Mouse (Mus musculus) embryonic facial prominence, embryonic 12.5 days (tissue): ENCODE measurements at regions not wholly inside any gene's neighbourhood (a gene's known extent, or its start where the extent isn't known, plus 50 kb on each side); places are given as distances from the start of the nearest gene placed in this dataset.
"Not testable (repeated sequence)": the region's sequence is repeated elsewhere in the genome, so short reads cannot be mapped to it uniquely, and the experiment has no call there.

Experiments
- ATAC-seq: fragments of 200-750 bp; cut with Nextera tagmentation; 2 replicates; pipeline ENCODE4 v1.8.0; 2017; ENCODE audit not compliant: insufficient number of reproducible peaks, insufficient read depth, low FRiP score, low TSS enrichment
- H3K27ac ChIP-seq: fragments of 300-500 bp; sonication (generic); 2 replicates; pipeline ENCODE4 v1.5.1; 2016; ENCODE audit warnings: mild to moderate bottlenecking
- H3K27me3 ChIP-seq: fragments of 300-500 bp; sonication (generic); 2 replicates; pipeline ENCODE4 v1.6.1; 2016; ENCODE audit warnings: mild to moderate bottlenecking, moderate library complexity
- H3K36me3 ChIP-seq: fragments of 300-500 bp; sonication (generic); 2 replicates; pipeline ENCODE4 v1.6.1; 2016; ENCODE audit warnings: mild to moderate bottlenecking
- H3K4me1 ChIP-seq: fragments of 300-500 bp; sonication (generic); 2 replicates; pipeline ENCODE4 v1.6.1; 2016
- H3K4me2 ChIP-seq: fragments of 300-500 bp; sonication (generic); replicated peaks from 2 replicates; pipeline ENCODE4 v1.6.1; 2016; ENCODE audit warnings: mild to moderate bottlenecking, moderate library complexity
- H3K4me3 ChIP-seq: fragments of 300-500 bp; sonication (generic); 2 replicates; pipeline ENCODE4 v1.5.1; 2016; ENCODE audit warnings: mild to moderate bottlenecking
- H3K9ac ChIP-seq: fragments of 300-500 bp; sonication (generic); 2 replicates; pipeline ENCODE4 v1.6.1; 2016; ENCODE audit warnings: mild to moderate bottlenecking, moderate library complexity
- H3K9me3 ChIP-seq: fragments of 300-500 bp; sonication (generic); 2 replicates; pipeline ENCODE4 v1.6.1; 2016; ENCODE audit warnings: mild to moderate bottlenecking, moderate library complexity
- WGBS: fragments of 180-500 bp; shearing (Covaris S2); methylation state at CpG from one replicate; pipeline ENCODE4 v1.1.7; 2016; 5-methylcytosine and 5-hydroxymethylcytosine counted together

GRCm38 (mm10) chr4:23954140-23954539 is 542.1 kb upstream of the Mms22l start:
- no peaks in the 10 kb centered on the region for H3K36me3 ChIP-seq
- WGBS = 94% methylated on average over 2 of the region's 2 CpGs
- no peak for ATAC-seq

DNA sequence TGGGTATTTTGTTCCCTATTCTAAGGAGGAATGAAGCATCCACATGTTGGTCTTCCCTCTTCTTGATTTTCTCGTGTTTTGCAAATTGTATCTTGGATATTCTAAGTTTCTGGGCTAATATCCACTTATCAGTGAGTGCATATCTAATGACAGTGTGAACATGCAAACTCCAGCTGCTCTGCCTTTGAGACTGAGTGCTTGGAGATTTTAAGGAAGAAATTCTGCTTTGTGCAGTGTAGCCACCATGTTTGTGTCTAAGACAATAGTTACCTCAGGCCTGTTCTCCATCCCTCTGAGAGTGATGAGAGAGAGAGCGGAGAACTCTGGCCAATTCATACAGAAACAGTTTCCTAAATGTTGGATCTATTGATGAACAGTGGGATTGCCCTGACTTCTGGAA is 514.1 kb upstream of the Mms22l start:
- ATAC-seq, H3K4me1 ChIP-seq, H3K4me3 ChIP-seq, H3K27me3 ChIP-seq, H3K36me3 ChIP-seq, H3K9me3 ChIP-seq, H3K27ac ChIP-seq, H3K4me2 ChIP-seq, H3K9ac ChIP-seq: not testable (repeated sequence)
- WGBS = 87% methylated on average over 2 of the region's 2 CpGs

More at GRCm38 (mm10) chr4:23954140-23954539, 542.1 kb upstream of the Mms22l start:
- Histone ChIP-seq H3K4me1 (no peaks in the 10 kb centered on the region), H3K9ac (no peak overlapping the region), H3K4me2 (no peak overlapping the region), H3K4me3 (no peak overlapping the region), H3K27ac (no peak overlapping the region), H3K9me3 (no peaks in the 10 kb centered on the region), H3K27me3 (no peaks in the 10 kb centered on the region)

GRCm38 (mm10) chr4:23982790-23983451 is 513.3 kb upstream of the Mms22l start:
- Histone ChIP-seq H3K27me3 (no peaks in the 10 kb centered on the region), H3K27ac (no peak overlapping the region), H3K4me3 (peak overlapping the region; percentile 2; the same call in 1 of the 2 replicates), H3K9ac (no peak overlapping the region), H3K4me2 (peak overlapping the region; percentile 40), H3K4me1 (peaks cover 4% of the 10 kb centered on the region; the same call in 1 of the 2 replicates), H3K9me3 (no peaks in the 10 kb centered on the region), H3K36me3 (no peaks in the 10 kb centered on the region)
- 27% methylated on average over 13 of the region's 13 CpGs for WGBS
- peak; percentile 97 for ATAC-seq

DNA sequence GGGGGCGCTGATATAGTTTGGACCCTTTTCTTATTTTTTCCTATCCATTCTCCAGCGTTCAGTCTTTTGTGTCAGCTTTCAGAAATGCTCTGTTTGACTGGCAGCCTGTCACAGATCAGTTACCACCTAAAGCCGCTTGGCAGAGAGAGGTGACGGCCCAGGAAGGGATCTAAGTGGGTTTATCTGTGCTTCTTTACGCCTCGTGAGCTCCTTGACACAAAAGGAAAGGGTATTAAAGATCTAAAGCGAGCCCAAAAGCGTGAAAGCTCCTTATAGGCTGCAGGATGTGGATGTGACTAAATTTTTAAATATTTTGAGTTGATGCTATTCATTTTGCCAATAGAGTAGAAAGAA is 512.8 kb upstream of the Mms22l start:
- WGBS = 12% methylated on average over 8 of the region's 8 CpGs
- Histone ChIP-seq H3K9me3 (no peaks in the 10 kb centered on the region), H3K4me2 (peak overlapping the region; percentile 40), H3K4me3 (peak overlapping the region; percentile 2; the same call in 1 of the 2 replicates), H3K4me1 (peaks cover 4% of the 10 kb centered on the region; the same call in 1 of the 2 replicates), H3K9ac (no peak overlapping the region), H3K27me3 (no peaks in the 10 kb centered on the region), H3K36me3 (no peaks in the 10 kb centered on the region), H3K27ac (no peak overlapping the region)
- ATAC-seq = peak; percentile 59

DNA sequence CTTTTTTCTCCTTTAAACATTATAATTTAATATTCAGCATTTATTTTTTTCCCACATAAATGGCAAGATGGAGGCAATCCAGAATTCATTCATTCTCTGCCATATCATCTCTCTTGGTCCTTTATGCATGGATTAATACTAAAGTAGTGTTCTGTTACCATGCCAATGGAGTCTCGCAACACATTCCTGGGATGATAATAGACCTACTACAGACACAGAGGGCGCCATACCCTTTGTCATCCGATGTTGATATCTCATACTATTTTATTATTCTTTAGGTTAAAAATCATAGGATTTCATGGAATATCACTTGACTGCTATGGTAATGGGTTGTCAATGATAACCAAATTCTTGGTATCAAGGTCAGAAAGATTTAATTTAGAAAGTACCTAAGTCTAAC is 512.2 kb upstream of the Mms22l start:
- H3K4me1 ChIP-seq = peaks cover 4% of the 10 kb centered on the region; the same call in 1 of the 2 replicates
- ATAC-seq = no peak
- WGBS = 78% methylated on average over 3 of the region's 3 CpGs
- H3K4me3 ChIP-seq = no peak overlapping the region
- no peaks in the 10 kb centered on the region for H3K36me3 ChIP-seq
- H3K9me3 ChIP-seq = no peaks in the 10 kb centered on the region
- no peak overlapping the region for H3K27ac ChIP-seq
- H3K27me3 ChIP-seq = no peaks in the 10 kb centered on the region
- no peak overlapping the region for H3K4me2 ChIP-seq
- H3K9ac ChIP-seq = no peak overlapping the region

DNA sequence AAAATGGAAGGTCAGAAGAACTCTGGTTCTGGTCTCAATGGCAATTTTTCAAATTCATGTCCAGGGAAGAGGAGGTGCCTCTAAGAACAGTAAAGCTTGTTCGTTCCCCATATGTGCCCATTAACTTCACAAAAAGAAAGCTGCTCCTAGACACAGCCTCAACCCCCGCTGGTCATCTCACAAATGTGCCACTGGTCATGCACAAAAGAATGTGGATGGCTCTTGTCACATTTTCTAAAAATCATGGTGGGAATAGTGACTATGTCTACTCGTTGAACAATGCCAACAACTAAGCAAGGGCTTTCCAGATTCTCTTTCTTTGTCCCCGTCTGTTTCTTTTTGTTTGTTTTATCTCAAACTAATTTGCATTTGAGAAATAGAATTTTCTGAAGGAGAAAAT is 510.3 kb upstream of the Mms22l start:
- WGBS = 74% methylated on average over 4 of the region's 4 CpGs
- Histone ChIP-seq H3K9me3 (no peaks in the 10 kb centered on the region), H3K27me3 (no peaks in the 10 kb centered on the region), H3K4me3 (no peak overlapping the region), H3K4me2 (no peak overlapping the region), H3K9ac (no peak overlapping the region), H3K36me3 (no peaks in the 10 kb centered on the region), H3K4me1 (peaks cover 4% of the 10 kb centered on the region; the same call in 1 of the 2 replicates), H3K27ac (no peak overlapping the region)
- ATAC-seq = no peak

GRCm38 (mm10) chr4:23993823-23994222 is 502.4 kb upstream of the Mms22l start:
- H3K9ac ChIP-seq = no peak overlapping the region
- no peak overlapping the region for H3K4me2 ChIP-seq
- H3K4me3 ChIP-seq = no peak overlapping the region
- ATAC-seq = no peak
- no peaks in the 10 kb centered on the region for H3K4me1 ChIP-seq
- H3K36me3 ChIP-seq = no peaks in the 10 kb centered on the region
- no peaks in the 10 kb centered on the region for H3K27me3 ChIP-seq
- H3K27ac ChIP-seq = no peak overlapping the region
- H3K9me3 ChIP-seq = no peaks in the 10 kb centered on the region
- WGBS = 50% methylated on average over 3 of the region's 3 CpGs

- ATAC-seq = no peak
- Histone ChIP-seq H3K9ac (no peak overlapping the region), H3K27ac (no peak overlapping the region), H3K4me2 (no peak overlapping the region), H3K9me3 (no peaks in the 10 kb centered on the region), H3K4me1 (no peaks in the 10 kb centered on the region), H3K27me3 (no peaks in the 10 kb centered on the region), H3K4me3 (no peak overlapping the region), H3K36me3 (no peaks in the 10 kb centered on the region)
- WGBS = 41% methylated on average over 4 of the region's 4 CpGs
These were observed 501.8 kb upstream of the Mms22l start for GRCm38 (mm10) chr4:23994261-23994965.

DNA sequence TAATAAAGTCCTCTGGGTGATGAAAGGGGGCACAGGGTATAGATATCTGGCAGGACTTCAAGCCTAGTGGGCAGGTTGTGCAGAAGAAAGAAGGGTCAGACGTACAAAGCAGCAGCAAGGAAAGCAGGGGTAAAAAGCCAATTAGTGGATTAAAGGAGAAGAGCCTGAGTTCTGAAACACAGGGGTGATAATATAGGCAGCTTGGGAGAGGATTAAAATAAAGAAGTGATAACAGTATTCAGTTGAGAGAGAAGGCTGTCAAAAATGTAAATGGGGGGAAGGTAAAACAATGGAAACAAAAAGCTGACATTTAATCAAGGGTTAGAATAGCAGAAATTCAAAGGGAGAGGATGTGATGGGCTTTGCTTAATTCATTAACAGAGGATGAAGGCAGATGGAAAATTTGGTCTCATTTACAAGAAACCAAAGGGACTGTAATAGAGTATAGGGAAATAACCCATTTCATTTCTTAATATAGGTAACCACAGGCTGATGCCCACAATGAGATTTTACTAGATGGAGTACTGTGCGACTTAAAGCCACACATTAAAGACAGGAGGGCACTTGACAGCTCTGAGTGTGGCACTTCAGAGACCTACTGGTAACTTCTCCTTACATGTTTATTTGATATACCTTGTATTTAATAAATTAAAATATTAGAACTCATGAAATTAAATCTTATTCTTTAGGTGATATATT is 489.8 kb upstream of the Mms22l start:
- Histone ChIP-seq H3K27me3 (no peaks in the 10 kb centered on the region), H3K4me3 (no peak overlapping the region), H3K4me2 (no peak overlapping the region), H3K36me3 (no peaks in the 10 kb centered on the region), H3K4me1 (no peaks in the 10 kb centered on the region), H3K27ac (no peak overlapping the region), H3K9ac (no peak overlapping the region), H3K9me3 (no peaks in the 10 kb centered on the region)
- no peak for ATAC-seq
- WGBS = 54% methylated on average over 2 of the region's 2 CpGs

DNA sequence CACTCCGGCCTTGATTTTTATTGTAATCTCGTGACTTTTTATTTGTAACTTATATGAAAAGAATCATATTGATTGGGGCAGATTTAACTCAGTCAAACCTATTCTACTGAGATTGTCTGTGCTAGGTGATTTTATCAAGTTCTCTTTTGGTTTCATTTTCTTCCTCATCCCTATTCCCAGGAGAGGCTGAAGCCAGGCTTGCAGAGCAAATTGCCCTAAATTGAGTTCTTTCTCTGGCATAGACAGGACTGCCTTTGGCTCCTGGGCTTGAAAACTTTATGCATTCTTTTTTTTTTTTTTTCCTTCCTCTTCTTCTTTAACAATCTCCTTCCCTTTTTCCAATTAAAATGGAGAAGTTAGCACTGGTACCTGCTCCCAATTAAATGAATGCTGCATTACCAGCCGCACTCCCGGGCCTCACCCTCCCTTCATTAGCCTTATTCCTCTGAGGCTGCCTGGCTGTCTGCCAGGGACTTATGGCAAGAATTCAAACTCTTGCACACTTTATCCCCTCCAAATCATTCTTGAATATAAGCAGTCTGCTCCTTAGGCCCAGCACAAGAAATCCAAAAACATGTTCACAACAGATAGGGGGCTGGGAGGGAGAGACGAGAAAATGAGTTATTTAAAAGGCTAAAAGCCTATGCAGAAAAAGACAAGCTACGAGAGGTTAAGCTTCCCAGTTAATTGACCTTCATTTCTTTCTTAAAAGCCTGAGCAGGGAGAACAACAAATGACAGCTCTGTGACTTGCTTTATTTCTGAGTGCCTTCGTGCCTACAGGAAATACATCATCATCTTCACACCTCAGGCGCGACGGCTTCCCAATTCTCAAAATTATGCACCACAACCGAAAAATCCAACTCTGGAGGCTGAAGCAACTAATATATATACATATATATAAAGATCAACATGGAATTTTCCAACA is 476.8 kb upstream of the Mms22l start:
- WGBS = 56% methylated on average over 11 of the region's 11 CpGs
- Histone ChIP-seq H3K9me3 (no peaks in the 10 kb centered on the region), H3K4me3 (no peak overlapping the region), H3K4me2 (0 out of 2 replicates have a peak overlapping the region, but pooled peaks have one; percentile 2), H3K27me3 (no peaks in the 10 kb centered on the region), H3K9ac (no peak overlapping the region), H3K27ac (0 out of 2 replicates have a peak overlapping the region, but pooled peaks have one; percentile 3), H3K4me1 (peaks cover 3% of the 10 kb centered on the region; the same call in 1 of the 2 replicates), H3K36me3 (no peaks in the 10 kb centered on the region)
- ATAC-seq = peak; percentile 72; the same call in 1 of the 2 replicates
